Mouse (Mus musculus) CD8-positive naive resting alpha-beta T cell, adult 57 days (primary cell): Measurements from ENCODE around the gene S100a5. TPM values are rescaled to one million over a fixed set of nuclear protein-coding genes. Genes with fewer than 3 reads are reported as not detected.

ENCODE experiments used
- total RNA-seq: library from RNA; stranded (reverse); gene quantifications from one replicate; pipeline ENCODE4 v1.2.4, GENCODE M21; 2023

S100a5 gene
- total RNA-seq = not detected

GRCm38 (mm10) chr3:90608223-90608622 lies at the start of gene S100a5:
TSS of gene S100a5 (plus strand) at chr3:90608523.

DNA sequence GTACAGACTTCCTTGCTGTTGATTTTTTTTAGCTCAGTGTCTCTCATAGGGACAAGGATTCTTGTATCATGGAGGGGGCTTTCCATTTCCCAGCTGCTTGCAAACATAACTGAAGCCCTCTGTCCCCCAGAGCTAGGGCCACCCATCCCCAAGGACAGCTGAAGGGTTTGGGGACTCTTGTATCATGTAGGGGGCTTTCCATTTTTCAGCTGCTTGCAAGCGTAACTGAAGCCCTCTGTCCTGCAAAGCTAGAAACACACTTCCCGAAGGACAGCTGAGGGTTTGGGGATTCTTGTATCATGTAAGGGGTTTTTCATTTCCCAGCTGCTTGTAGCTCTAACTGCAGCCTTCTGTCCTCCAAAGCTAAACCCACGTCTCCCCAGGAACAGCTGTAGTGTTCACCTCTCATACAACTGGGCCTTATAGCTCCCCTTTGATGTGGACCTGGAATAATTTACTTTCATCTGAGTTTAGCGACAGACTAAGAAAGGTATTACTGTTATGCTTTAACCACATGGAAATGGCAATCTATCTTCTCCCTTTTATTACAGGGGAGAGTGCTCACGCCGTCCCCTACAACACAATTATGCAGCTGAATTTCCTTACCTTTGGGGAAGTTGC lies 48.2 kb upstream of the S100a5 start, which contains the start of gene S100a3:
Gene S100a3 (plus strand): TSS at position 571 of the 621 bp plus-strand sequence.

DNA sequence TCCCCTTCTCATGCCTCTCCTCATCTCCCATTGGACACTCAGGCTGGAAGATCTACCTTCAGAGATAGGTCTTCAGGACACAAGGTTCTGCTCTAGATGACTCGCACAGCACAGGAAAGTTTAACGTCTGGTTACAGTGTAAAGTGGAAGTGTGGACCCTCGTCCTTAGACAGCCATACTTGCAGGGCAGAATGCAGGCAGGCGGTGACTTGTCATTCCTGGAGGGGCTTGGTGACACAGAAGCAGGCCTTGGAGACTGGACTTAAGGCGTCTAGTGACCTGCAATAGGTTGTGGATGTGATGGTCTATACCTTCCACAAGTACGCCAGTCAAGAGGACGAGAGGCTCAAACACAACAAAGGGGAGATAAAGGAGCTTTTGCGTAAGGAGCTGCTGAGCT lies 18.4 kb upstream of the S100a5 start, which contains the start of gene S100a2:
Gene S100a2 (plus strand): TSS at position 301 of the 400 bp plus-strand sequence.

GRCm38 (mm10) chr3:90601486-90602110 lies 6.7 kb upstream of the S100a5 start, which contains the start of gene Gm42674:
TSS of gene Gm42674 (plus strand) at chr3:90601904.

GRCm38 (mm10) chr3:90603623-90604022 lies 4.7 kb upstream of the S100a5 start, which contains the start of gene S100a4:
TSS of gene S100a4 (plus strand) at chr3:90603771.

DNA sequence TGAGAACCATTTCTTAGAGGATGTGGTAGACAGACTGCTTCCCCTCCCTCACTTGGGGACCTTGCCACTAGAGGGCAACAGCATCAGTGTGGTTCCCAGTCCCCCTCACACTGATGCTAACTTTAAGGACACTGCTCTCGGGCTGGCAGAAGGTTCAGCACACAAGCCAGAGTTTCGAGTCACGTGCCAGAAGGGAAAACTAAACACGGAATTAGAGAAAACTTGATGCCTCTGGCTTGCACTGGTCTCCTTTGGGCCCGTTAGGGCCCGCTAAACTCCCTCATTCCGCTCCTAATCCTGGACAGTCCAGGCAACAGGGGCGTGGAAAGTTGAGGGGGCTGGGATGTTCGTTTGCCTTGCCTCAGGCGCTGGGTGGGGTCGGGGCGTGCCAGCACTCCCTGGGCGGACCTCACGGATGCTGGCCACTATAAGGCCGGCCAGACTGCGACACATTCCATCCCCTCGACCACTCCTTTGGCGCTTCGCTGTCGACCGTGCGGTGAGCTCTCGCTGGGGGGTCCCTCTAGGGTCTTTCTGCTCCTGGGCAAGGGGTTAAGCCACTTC lies 4.5 kb downstream of the S100a5 start, which contains the start of gene S100a6:
Gene S100a6 (plus strand): TSS at position 155 of the 564 bp plus-strand sequence.

GRCm38 (mm10) chr3:90653717-90654116 lies 45.4 kb downstream of the S100a5 start, which contains the start of gene S100a7a:
TSS of gene S100a7a (plus strand) at chr3:90654017.

Other genes with a start within 250 kb of the S100a5 start
- 0.92 TPM for gene Slc27a3, start 218.6 kb upstream of the S100a5 start, total RNA-seq
- gene Ints3, start 174.9 kb upstream of the S100a5 start, total RNA-seq = 46.2 TPM
- not detected for gene Npr1, start 142.7 kb upstream of the S100a5 start, total RNA-seq
- 87.3 TPM for gene Ilf2, start 132.4 kb upstream of the S100a5 start, total RNA-seq
- 39.5 TPM for gene Snapin, start 117.5 kb upstream of the S100a5 start, total RNA-seq
- 191 TPM for gene Chtop, start 99.0 kb upstream of the S100a5 start, total RNA-seq
- 3.9 TPM for gene S100a1, start 94.1 kb upstream of the S100a5 start, total RNA-seq
- gene S100a13, start 94.1 kb upstream of the S100a5 start, total RNA-seq = 23.9 TPM
- gene S100a14, start 81.7 kb upstream of the S100a5 start, total RNA-seq = 0.86 TPM
- not detected for gene S100a16, start 71.3 kb upstream of the S100a5 start, total RNA-seq
- not detected for gene S100a3, start 47.9 kb upstream of the S100a5 start, total RNA-seq
- gene S100a2, start 18.3 kb upstream of the S100a5 start, total RNA-seq = not detected
- gene Gm42674, start 6.6 kb upstream of the S100a5 start, total RNA-seq = not detected
- 7.6 TPM for gene S100a4, start 4.8 kb upstream of the S100a5 start, total RNA-seq
- 8.8 TPM for gene S100a6, start 4.4 kb downstream of the S100a5 start, total RNA-seq
- not detected for gene S100a7a, start 45.5 kb downstream of the S100a5 start, total RNA-seq
- 24.0 TPM for gene S100a8, start 60.5 kb downstream of the S100a5 start, total RNA-seq
- 28.6 TPM for gene S100a9, start 87.2 kb downstream of the S100a5 start, total RNA-seq
- gene Pglyrp4, start 118.4 kb downstream of the S100a5 start, total RNA-seq = not detected
- not detected for gene Gm5849, start 169.4 kb downstream of the S100a5 start, total RNA-seq